In the genomic region with DNA sequence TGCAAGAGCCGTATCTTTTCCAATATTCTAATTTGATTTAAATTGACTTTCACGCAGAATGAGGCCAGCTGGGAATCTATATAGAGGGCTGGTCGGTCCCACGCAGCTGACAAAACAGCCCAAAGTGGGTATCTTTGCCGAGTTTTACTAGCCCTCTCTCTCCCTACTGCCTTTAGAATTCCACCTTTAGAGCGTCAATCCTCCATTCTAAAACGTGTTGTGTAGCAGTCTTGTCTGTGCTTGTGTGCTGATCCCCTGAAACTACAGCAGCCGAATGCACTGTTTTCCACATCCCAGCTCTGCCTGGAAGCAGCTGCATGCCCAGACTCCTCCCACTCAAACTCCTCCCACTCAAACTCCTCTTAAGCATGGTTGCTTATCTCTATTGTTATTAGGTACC, we compare ENCODE assay signal across 19 mouse cellular contexts. TPM values are rescaled to one million over a fixed set of nuclear protein-coding genes. Genes with fewer than 3 reads are reported as not detected.
"Had no signal": no experiment of that assay in that cellular context is flagged by ENCODE, and none has a peak within 500 bp of the region (broad histone marks: within the 10 kb centered on the region; RNA-seq: fewer than 3 reads in every experiment).

No protein-coding gene starts in this region.

- H3K4me2 ChIP-seq: kidney, embryonic 15.5 days; limb, embryonic 13.5 days; midbrain, embryonic 12.5 days; neural tube, embryonic 15.5 days had no signal

- H3K9me3 ChIP-seq: kidney, embryonic 15.5 days; limb, embryonic 13.5 days; midbrain, embryonic 12.5 days; neural tube, embryonic 15.5 days had no signal

- H3K36me3 ChIP-seq: kidney, embryonic 15.5 days; limb, embryonic 13.5 days; midbrain, embryonic 12.5 days; neural tube, embryonic 15.5 days had no signal

- H3K27ac ChIP-seq: kidney, embryonic 15.5 days; limb, embryonic 13.5 days; liver, embryonic 14.5 days; midbrain, embryonic 12.5 days; neural tube, embryonic 15.5 days; stomach, postnatal 0 days had no signal

- H3K9ac ChIP-seq: kidney, embryonic 15.5 days; limb, embryonic 13.5 days; liver, embryonic 14.5 days; midbrain, embryonic 12.5 days; neural tube, embryonic 15.5 days had no signal

- H3K4me1 ChIP-seq: kidney, embryonic 15.5 days; limb, embryonic 13.5 days; midbrain, embryonic 12.5 days; neural tube, embryonic 15.5 days had no signal

- ATAC-seq: intestine, embryonic 16.5 days; lung, postnatal 0 days had no signal

- H3K27me3 ChIP-seq: kidney, embryonic 15.5 days; limb, embryonic 13.5 days; midbrain, embryonic 12.5 days; neural tube, embryonic 15.5 days had no signal

- H3K4me3 ChIP-seq: kidney, embryonic 15.5 days; limb, embryonic 13.5 days; midbrain, embryonic 12.5 days; myocyte; neural tube, embryonic 15.5 days had no signal

- DNase-seq: kidney, adult 2 months; kidney, postnatal 25 days; layer of hippocampus, adult 9-11 months; layer of hippocampus, postnatal 36 days; left cerebral cortex, postnatal 4 days; lung, adult 18-20 months; lung, postnatal 4 days; right cerebral cortex, postnatal 14 days; thymus, postnatal 4 days had no signal

RNA-seq across cellular contexts. Expression of a gene that starts 44.4 kb away (rescaled TPM):
- polyA plus RNA-seq: liver, adult 2 months had no signal
